Mouse (Mus musculus): ENCODE results near the gene Ppp2r1b. TPM values are rescaled to one million over a fixed set of nuclear protein-coding genes. Genes with fewer than 3 reads are reported as not detected.

The Ppp2r1b gene
- polyA plus RNA-seq, 1 experiment from 2014 or later: 73.9 TPM

DNA sequence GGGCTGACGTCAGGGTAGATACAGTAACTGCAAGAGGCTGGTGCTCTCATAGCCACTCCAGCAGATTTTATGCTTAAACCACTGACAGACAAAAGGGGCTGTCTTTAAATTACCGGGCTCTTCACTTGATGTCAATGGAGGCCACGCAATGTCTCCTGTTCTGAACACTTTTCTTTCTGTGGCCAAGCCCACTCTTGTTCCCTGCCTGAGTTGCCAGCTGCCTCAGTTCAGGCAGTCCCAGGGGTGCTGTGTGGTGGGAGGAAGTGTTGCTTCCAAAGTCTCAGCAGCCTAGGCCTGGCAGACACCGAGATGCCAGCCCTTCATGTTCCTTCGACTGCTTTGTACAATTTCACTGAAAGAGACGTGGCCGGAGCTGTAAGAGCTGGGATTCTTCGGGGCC lies 39.0 kb downstream of the Ppp2r1b start:
- H3K4me1 ChIP-seq (replicated peaks; ENCODE audit: control insufficient read depth, insufficient read depth, low read length): peaks cover 24% of the 10 kb centered on the region
- H3K4me2 ChIP-seq (ENCODE audit: low read length): no peak overlapping the region
- no peak for DNase-seq (ENCODE audit: low spot score)
- WGBS: 82% methylated on average over 8 of the region's 8 CpGs
- peaks cover 38% of the 10 kb centered on the region for H3K36me3 ChIP-seq (ENCODE audit: control insufficient read depth, insufficient read depth, low read length)
- ATAC-seq (replicated peaks; ENCODE audit: low FRiP score, low TSS enrichment, low read depth): no peak
- H3K9ac ChIP-seq (ENCODE audit: low read length): no peak overlapping the region
- H3K9me3 ChIP-seq (ENCODE audit: control insufficient read depth, low read length): no peaks in the 10 kb centered on the region
- H3K4me3 ChIP-seq (ENCODE audit: low read depth, low read length): no peak overlapping the region
- H3K27ac ChIP-seq (ENCODE audit: low read depth): no peak overlapping the region; the same call in 1 of the 2 replicates
- H3K27me3 ChIP-seq (replicated peaks; ENCODE audit: control insufficient read depth, insufficient read depth, low read length): no peaks in the 10 kb centered on the region

GRCm38 (mm10) chr9:50884741-50885599 lies 39.9 kb downstream of the Ppp2r1b start:
- peaks cover 32% of the 10 kb centered on the region for H3K36me3 ChIP-seq (ENCODE audit: control insufficient read depth, insufficient read depth, low read length)
- 48% methylated on average over 10 of the region's 10 CpGs for whole genome bisulfite sequencing
- H3K9ac ChIP-seq (ENCODE audit: low read length): peak overlapping the region; percentile 8; the same call in 1 of the 2 replicates
- no peaks in the 10 kb centered on the region for H3K9me3 ChIP-seq (ENCODE audit: control insufficient read depth, low read length)
- peaks cover 24% of the 10 kb centered on the region for H3K4me1 ChIP-seq (replicated peaks; ENCODE audit: control insufficient read depth, insufficient read depth, low read length)
- H3K4me3 ChIP-seq (ENCODE audit: low read depth, low read length): no peak overlapping the region
- H3K4me2 ChIP-seq (ENCODE audit: low read length): no peak overlapping the region
- DNase-seq (ENCODE audit: low spot score) (peak; percentile 59), ATAC-seq (replicated peaks; ENCODE audit: low FRiP score, low TSS enrichment, low read depth) (0 out of 2 replicates have a peak, but pooled peaks have one; percentile 16)
- H3K27ac ChIP-seq (ENCODE audit: low read depth): peak overlapping the region; percentile 57
- H3K27me3 ChIP-seq (replicated peaks; ENCODE audit: control insufficient read depth, insufficient read depth, low read length): no peaks in the 10 kb centered on the region

GRCm38 (mm10) chr9:50885600-50885987 lies 40.5 kb downstream of the Ppp2r1b start:
- Histone ChIP-seq H3K9ac (ENCODE audit: low read length) (peak overlapping the region; percentile 8; the same call in 1 of the 2 replicates), H3K4me3 (ENCODE audit: low read depth, low read length) (no peak overlapping the region), H3K4me2 (ENCODE audit: low read length) (no peak overlapping the region), H3K27me3 (replicated peaks; ENCODE audit: control insufficient read depth, insufficient read depth, low read length) (no peaks in the 10 kb centered on the region), H3K4me1 (replicated peaks; ENCODE audit: control insufficient read depth, insufficient read depth, low read length) (peaks cover 24% of the 10 kb centered on the region), H3K36me3 (ENCODE audit: control insufficient read depth, insufficient read depth, low read length) (peaks cover 26% of the 10 kb centered on the region), H3K27ac (ENCODE audit: low read depth) (peak overlapping the region; percentile 57), H3K9me3 (ENCODE audit: control insufficient read depth, low read length) (no peaks in the 10 kb centered on the region)
- ATAC-seq (replicated peaks; ENCODE audit: low FRiP score, low TSS enrichment, low read depth) (no peak), DNase-seq (ENCODE audit: low spot score) (no peak)
- 33% methylated on average over 1 of the region's 1 CpGs for WGBS

DNA sequence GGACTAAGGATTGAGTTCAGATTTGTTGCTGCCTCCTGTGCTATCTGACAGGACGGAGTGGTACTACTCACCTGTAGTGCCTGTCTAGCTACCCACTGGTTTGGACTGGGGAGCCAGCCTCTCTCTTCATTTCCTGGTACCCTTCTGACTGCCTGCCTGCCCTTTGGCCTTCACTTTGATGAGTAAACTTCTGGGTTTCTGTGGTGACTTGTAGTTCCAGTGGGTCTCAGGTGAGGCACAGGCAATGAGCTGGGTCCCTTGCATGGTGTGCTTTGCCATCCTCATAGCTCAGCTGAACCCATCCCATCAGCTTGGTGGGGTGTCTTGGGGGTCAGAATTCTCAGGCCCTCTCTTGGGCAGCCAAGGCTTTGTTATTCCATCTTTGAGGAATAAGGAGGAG lies 41.8 kb downstream of the Ppp2r1b start:
- Histone ChIP-seq H3K27me3 (replicated peaks; ENCODE audit: control insufficient read depth, insufficient read depth, low read length) (no peaks in the 10 kb centered on the region), H3K36me3 (ENCODE audit: control insufficient read depth, insufficient read depth, low read length) (peaks cover 23% of the 10 kb centered on the region; the same call in 1 of the 2 replicates), H3K9ac (ENCODE audit: low read length) (no peak overlapping the region), H3K9me3 (ENCODE audit: control insufficient read depth, low read length) (no peaks in the 10 kb centered on the region), H3K4me2 (ENCODE audit: low read length) (no peak overlapping the region), H3K4me3 (ENCODE audit: low read depth, low read length) (no peak overlapping the region), H3K4me1 (replicated peaks; ENCODE audit: control insufficient read depth, insufficient read depth, low read length) (peaks cover 24% of the 10 kb centered on the region), H3K27ac (ENCODE audit: low read depth) (no peak overlapping the region; the same call in 1 of the 2 replicates)
- no peak for ATAC-seq (replicated peaks; ENCODE audit: low FRiP score, low TSS enrichment, low read depth)
- 100% methylated on average over 1 of the region's 1 CpGs for WGBS
- no peak for DNase-seq (ENCODE audit: low spot score)

GRCm38 (mm10) chr9:50887351-50887750 lies 42.2 kb downstream of the Ppp2r1b start:
- Histone ChIP-seq H3K4me2 (ENCODE audit: low read length) (no peak overlapping the region), H3K36me3 (ENCODE audit: control insufficient read depth, insufficient read depth, low read length) (peaks cover 23% of the 10 kb centered on the region; the same call in 1 of the 2 replicates), H3K9ac (ENCODE audit: low read length) (no peak overlapping the region), H3K27ac (ENCODE audit: low read depth) (no peak overlapping the region; the same call in 1 of the 2 replicates), H3K27me3 (replicated peaks; ENCODE audit: control insufficient read depth, insufficient read depth, low read length) (no peaks in the 10 kb centered on the region), H3K4me1 (replicated peaks; ENCODE audit: control insufficient read depth, insufficient read depth, low read length) (peaks cover 24% of the 10 kb centered on the region), H3K9me3 (ENCODE audit: control insufficient read depth, low read length) (no peaks in the 10 kb centered on the region), H3K4me3 (ENCODE audit: low read depth, low read length) (no peak overlapping the region)
- 29% methylated on average over 4 of the region's 4 CpGs for WGBS
- no peak for ATAC-seq (replicated peaks; ENCODE audit: low FRiP score, low TSS enrichment, low read depth)
- DNase-seq (ENCODE audit: low spot score): no peak

- H3K27ac ChIP-seq (ENCODE audit: low read depth): no peak overlapping the region
- WGBS: 56% methylated on average over 6 of the region's 6 CpGs
- H3K9ac ChIP-seq (ENCODE audit: low read length): no peak overlapping the region
- no peak for ATAC-seq (replicated peaks; ENCODE audit: low FRiP score, low TSS enrichment, low read depth)
- no peak for DNase-seq (ENCODE audit: low spot score)
- H3K4me2 ChIP-seq (ENCODE audit: low read length): no peak overlapping the region
- peaks cover 23% of the 10 kb centered on the region for H3K36me3 ChIP-seq (ENCODE audit: control insufficient read depth, insufficient read depth, low read length)
- H3K9me3 ChIP-seq (ENCODE audit: control insufficient read depth, low read length): no peaks in the 10 kb centered on the region
- H3K4me1 ChIP-seq (replicated peaks; ENCODE audit: control insufficient read depth, insufficient read depth, low read length): peaks cover 24% of the 10 kb centered on the region
- no peak overlapping the region for H3K4me3 ChIP-seq (ENCODE audit: low read depth, low read length)
- H3K27me3 ChIP-seq (replicated peaks; ENCODE audit: control insufficient read depth, insufficient read depth, low read length): no peaks in the 10 kb centered on the region
Measured at GRCm38 (mm10) chr9:50889211-50889610, 44.1 kb downstream of the Ppp2r1b start.

GRCm38 (mm10) chr9:50889964-50890363 lies 44.9 kb downstream of the Ppp2r1b start:
- Histone ChIP-seq H3K4me2 (ENCODE audit: low read length) (no peak overlapping the region), H3K27ac (ENCODE audit: low read depth) (no peak overlapping the region), H3K36me3 (ENCODE audit: control insufficient read depth, insufficient read depth, low read length) (peaks cover 30% of the 10 kb centered on the region), H3K9me3 (ENCODE audit: control insufficient read depth, low read length) (no peaks in the 10 kb centered on the region), H3K27me3 (replicated peaks; ENCODE audit: control insufficient read depth, insufficient read depth, low read length) (no peaks in the 10 kb centered on the region), H3K4me3 (ENCODE audit: low read depth, low read length) (no peak overlapping the region), H3K9ac (ENCODE audit: low read length) (no peak overlapping the region), H3K4me1 (replicated peaks; ENCODE audit: control insufficient read depth, insufficient read depth, low read length) (peaks cover 17% of the 10 kb centered on the region)
- DNase-seq (ENCODE audit: low spot score) (no peak), ATAC-seq (replicated peaks; ENCODE audit: low FRiP score, low TSS enrichment, low read depth) (no peak)
- WGBS: 86% methylated on average over 4 of the region's 4 CpGs

- H3K9ac ChIP-seq (ENCODE audit: low read length): no peak overlapping the region
- H3K4me2 ChIP-seq (ENCODE audit: low read length): no peak overlapping the region
- DNase-seq (ENCODE audit: low spot score): no peak
- no peaks in the 10 kb centered on the region for H3K27me3 ChIP-seq (replicated peaks; ENCODE audit: control insufficient read depth, insufficient read depth, low read length)
- 80% methylated on average over 3 of the region's 3 CpGs for WGBS
- peaks cover 11% of the 10 kb centered on the region for H3K4me1 ChIP-seq (replicated peaks; ENCODE audit: control insufficient read depth, insufficient read depth, low read length)
- H3K4me3 ChIP-seq (ENCODE audit: low read depth, low read length): no peak overlapping the region
- H3K9me3 ChIP-seq (ENCODE audit: control insufficient read depth, low read length): no peaks in the 10 kb centered on the region
- no peak overlapping the region for H3K27ac ChIP-seq (ENCODE audit: low read depth)
- ATAC-seq (replicated peaks; ENCODE audit: low FRiP score, low TSS enrichment, low read depth): no peak
- H3K36me3 ChIP-seq (ENCODE audit: control insufficient read depth, insufficient read depth, low read length): peaks cover 36% of the 10 kb centered on the region
Measured at GRCm38 (mm10) chr9:50890494-50891090, 45.5 kb downstream of the Ppp2r1b start.
